Mouse (Mus musculus): ENCODE results near the gene Smim24. TPM values are rescaled to one million over a fixed set of nuclear protein-coding genes. Genes with fewer than 3 reads are reported as not detected.
A peak's percentile ranks its signal among the peaks of the same experiment; 100 is the strongest.

The Smim24 gene
- polyA plus RNA-seq, 1 experiment from 2014 or later, result 1,233 TPM

DNA sequence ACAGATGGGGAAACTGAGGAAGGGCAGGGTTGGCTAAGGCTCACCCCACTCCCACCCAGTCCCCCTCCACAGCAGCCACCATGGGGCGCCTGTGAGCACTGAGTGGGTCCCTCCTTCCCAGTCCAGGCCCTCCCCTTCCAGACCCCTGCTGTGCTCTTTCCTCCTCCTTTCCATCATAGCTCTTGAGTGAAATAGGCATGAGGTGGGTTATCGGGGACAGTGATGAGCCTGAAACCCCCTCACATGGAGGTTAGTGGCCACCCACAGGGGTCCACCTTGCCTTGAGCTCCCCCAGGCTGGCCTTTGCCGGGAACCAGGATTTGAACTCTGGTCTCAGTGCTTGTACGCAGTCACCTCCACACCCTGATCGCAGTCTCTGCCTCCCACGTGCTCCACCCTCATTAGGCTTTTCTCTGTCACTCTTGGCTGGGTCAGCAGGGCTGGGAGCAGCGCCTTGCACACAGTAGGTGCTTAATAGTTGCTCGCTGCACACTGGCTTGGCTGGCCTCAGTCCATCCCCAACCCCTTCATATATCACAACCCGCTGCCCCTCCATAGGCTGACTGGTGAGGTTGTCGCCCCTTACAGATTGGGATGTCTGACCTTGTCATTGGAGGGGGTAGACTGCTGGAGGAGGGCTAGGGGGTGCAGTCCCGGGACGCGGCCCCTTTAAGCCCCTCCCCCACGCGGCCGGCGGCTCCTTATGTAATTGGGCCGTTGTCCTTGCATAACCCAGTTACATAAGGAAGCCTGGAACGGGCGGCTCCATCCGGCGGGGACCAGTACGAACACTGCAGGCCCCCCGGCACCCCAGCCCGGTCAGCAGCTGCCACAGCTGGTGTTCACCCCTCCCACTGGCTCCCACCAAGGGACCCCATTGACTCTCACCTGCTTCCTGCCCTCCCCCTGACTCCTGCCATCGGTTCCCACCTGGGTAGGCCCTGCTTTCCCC lies 20.7 kb downstream of the Smim24 start:
- no peak overlapping the region for H3K4me3 ChIP-seq (ENCODE audit: low read depth, low read length)
- 29% methylated on average over 26 of the region's 26 CpGs for WGBS
- TF ChIP-seq CTCF (IDR thresholded peaks at IDR 0.05; ENCODE audit: low read depth), result peak; percentile 36
- peak overlapping the region; percentile 51 for H3K27ac ChIP-seq (ENCODE audit: low read depth, low read length)
- H3K36me3 ChIP-seq (ENCODE audit: control insufficient read depth, insufficient read depth), result no peaks in the 10 kb centered on the region
- no peaks in the 10 kb centered on the region for H3K9me3 ChIP-seq (ENCODE audit: control insufficient read depth)
- peak; percentile 16; the same call in 1 of the 2 replicates for ATAC-seq
- no peak overlapping the region for H3K9ac ChIP-seq (ENCODE audit: low read depth, low read length)
- H3K4me1 ChIP-seq (replicated peaks; ENCODE audit: control insufficient read depth, insufficient read depth, low read length), result peaks cover 22% of the 10 kb centered on the region
- H3K27me3 ChIP-seq (replicated peaks; ENCODE audit: control insufficient read depth, insufficient read depth, low read length), result no peaks in the 10 kb centered on the region
- H3K4me2 ChIP-seq (replicated peaks; ENCODE audit: low read depth), result peak overlapping the region; percentile 48

DNA sequence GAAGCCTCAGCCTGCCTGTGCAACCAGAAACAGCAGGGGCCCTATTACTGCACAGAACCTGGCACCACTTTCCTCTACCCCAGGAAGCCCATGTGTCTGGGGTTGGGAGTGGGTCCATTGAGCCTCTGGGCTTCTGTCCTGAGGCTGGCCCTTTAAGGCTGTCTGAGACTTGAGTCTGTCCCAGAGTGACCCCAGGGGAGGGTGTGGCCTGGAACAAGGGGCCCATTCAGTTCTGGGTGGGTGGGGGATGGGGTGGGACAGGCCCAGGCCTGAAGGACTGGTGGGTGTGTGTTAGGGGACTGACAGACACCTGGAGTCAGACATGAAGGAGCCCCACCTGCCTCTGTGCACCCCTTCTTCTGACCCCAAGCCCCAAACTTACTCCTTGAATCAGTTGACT lies 21.8 kb downstream of the Smim24 start:
- Histone ChIP-seq H3K4me1 (replicated peaks; ENCODE audit: control insufficient read depth, insufficient read depth, low read length) (peaks cover 17% of the 10 kb centered on the region), H3K4me2 (replicated peaks; ENCODE audit: low read depth) (no peak overlapping the region), H3K4me3 (ENCODE audit: low read depth, low read length) (no peak overlapping the region), H3K9me3 (ENCODE audit: control insufficient read depth) (no peaks in the 10 kb centered on the region), H3K36me3 (ENCODE audit: control insufficient read depth, insufficient read depth) (no peaks in the 10 kb centered on the region), H3K9ac (ENCODE audit: low read depth, low read length) (no peak overlapping the region), H3K27me3 (replicated peaks; ENCODE audit: control insufficient read depth, insufficient read depth, low read length) (no peaks in the 10 kb centered on the region), H3K27ac (ENCODE audit: low read depth, low read length) (peak overlapping the region; percentile 7; the same call in 1 of the 2 replicates)
- ATAC-seq, result no peak; the same call in 1 of the 2 replicates
- TF ChIP-seq CTCF (IDR thresholded peaks at IDR 0.05; ENCODE audit: low read depth), result no peak

DNA sequence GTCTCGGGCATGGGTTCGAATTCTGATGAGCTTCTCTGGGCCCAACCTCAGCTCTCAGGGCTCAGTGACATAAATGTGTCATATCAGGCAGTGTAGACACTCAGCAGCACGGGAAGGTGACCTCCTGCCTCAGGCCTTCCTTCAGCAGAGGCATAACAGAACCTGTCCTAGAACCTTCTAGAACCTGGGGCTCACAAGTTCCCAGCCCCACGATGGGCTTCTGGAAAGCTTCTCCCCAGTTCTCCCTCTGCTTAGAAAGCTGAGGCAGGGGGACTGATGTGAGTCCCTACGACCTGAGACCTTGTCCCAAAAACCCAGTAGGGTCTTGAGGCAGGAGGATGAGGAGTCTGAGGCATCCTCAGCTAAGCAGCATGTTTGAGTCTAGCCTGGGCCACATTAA lies 22.3 kb downstream of the Smim24 start:
- Histone ChIP-seq H3K4me1 (replicated peaks; ENCODE audit: control insufficient read depth, insufficient read depth, low read length) (peaks cover 17% of the 10 kb centered on the region), H3K9ac (ENCODE audit: low read depth, low read length) (no peak overlapping the region), H3K27ac (ENCODE audit: low read depth, low read length) (no peak overlapping the region), H3K9me3 (ENCODE audit: control insufficient read depth) (no peaks in the 10 kb centered on the region), H3K4me3 (ENCODE audit: low read depth, low read length) (no peak overlapping the region), H3K27me3 (replicated peaks; ENCODE audit: control insufficient read depth, insufficient read depth, low read length) (no peaks in the 10 kb centered on the region), H3K36me3 (ENCODE audit: control insufficient read depth, insufficient read depth) (peaks cover 3% of the 10 kb centered on the region; the same call in 1 of the 2 replicates), H3K4me2 (replicated peaks; ENCODE audit: low read depth) (no peak overlapping the region)
- WGBS, result 76% methylated on average over 5 of the region's 5 CpGs
- ATAC-seq, result no peak
- TF ChIP-seq CTCF (IDR thresholded peaks at IDR 0.05; ENCODE audit: low read depth), result no peak

DNA sequence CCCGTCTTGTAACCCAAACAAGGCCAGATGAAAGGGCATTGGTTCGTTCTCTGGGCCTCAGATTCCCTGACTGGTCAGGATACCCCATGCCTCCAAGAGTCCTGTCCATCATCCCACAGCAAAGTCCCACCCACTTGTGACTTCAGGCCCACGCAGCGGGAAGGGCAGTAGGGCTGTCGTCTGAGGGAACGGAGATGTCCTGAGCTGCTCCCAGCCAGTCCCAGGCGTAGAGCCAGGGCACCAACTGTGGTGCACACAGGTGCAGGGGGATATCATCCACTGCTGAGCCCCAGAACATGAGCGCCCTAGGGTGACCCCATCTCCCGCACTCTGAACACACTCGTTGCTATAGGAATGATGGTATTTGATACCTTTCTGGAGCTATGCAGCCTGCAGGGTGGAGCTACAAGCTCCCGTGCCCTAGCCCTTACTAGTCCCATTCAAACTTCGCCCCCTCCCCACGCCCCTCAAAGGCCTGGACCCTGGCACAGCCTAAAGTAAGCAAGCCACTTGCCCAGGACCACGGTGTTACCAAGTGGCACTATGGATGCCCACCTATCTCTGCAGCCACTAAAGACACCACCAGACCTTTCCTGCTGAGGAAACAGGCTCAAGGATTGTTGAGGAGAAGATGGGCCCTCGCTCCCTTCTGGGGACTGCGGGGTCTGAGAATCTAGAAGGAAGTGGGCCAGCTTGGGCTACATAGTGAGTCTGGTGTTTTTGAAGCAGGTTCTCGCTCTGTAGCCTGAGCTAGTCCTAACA lies 22.9 kb downstream of the Smim24 start:
- no peak overlapping the region for H3K27ac ChIP-seq (ENCODE audit: low read depth, low read length)
- TF ChIP-seq CTCF (IDR thresholded peaks at IDR 0.05; ENCODE audit: low read depth), result no peak
- H3K36me3 ChIP-seq (ENCODE audit: control insufficient read depth, insufficient read depth), result peaks cover 7% of the 10 kb centered on the region; the same call in 1 of the 2 replicates
- no peaks in the 10 kb centered on the region for H3K27me3 ChIP-seq (replicated peaks; ENCODE audit: control insufficient read depth, insufficient read depth, low read length)
- WGBS, result 71% methylated on average over 17 of the region's 17 CpGs
- H3K4me1 ChIP-seq (replicated peaks; ENCODE audit: control insufficient read depth, insufficient read depth, low read length), result peaks cover 15% of the 10 kb centered on the region
- H3K9ac ChIP-seq (ENCODE audit: low read depth, low read length), result no peak overlapping the region
- no peak overlapping the region for H3K4me2 ChIP-seq (replicated peaks; ENCODE audit: low read depth)
- H3K4me3 ChIP-seq (ENCODE audit: low read depth, low read length), result no peak overlapping the region
- H3K9me3 ChIP-seq (ENCODE audit: control insufficient read depth), result no peaks in the 10 kb centered on the region
- ATAC-seq, result no peak

DNA sequence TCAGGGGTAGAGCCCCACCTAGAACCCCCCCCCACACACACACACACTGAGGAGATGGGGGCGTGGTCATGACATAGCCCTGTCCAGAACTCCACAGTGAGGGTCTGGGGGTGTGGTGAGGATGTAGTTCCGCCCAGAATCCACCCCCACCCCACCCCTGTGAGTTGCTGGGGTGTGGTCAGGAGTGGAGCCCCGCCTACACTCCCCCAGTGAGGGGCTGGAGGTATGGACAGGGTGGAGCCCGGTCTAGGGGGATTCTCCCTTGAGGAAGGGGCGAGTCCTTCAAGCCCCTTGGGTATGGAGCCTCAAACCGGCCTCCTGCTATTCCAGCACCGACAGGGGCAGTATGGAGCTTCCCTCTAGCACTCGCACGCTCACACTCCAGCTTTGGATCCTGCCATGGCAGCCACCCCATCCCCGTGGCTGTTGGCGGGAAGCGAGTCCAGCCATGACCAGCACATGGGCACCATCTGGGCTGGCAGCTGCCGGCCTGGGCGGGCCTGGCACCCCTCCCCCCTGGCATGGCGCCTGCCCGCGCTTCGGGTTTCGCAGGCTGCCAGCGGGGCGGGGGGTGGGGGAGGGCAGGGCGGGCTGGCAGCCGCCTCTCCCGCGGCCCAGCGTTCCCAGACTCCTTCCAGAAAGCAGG lies 23.9 kb downstream of the Smim24 start:
- 5% methylated on average over 24 of the region's 26 CpGs for whole genome bisulfite sequencing
- Histone ChIP-seq H3K4me1 (replicated peaks; ENCODE audit: control insufficient read depth, insufficient read depth, low read length) (peaks cover 13% of the 10 kb centered on the region), H3K4me3 (ENCODE audit: low read depth, low read length) (peak overlapping the region; percentile 16), H3K36me3 (ENCODE audit: control insufficient read depth, insufficient read depth) (peaks cover 7% of the 10 kb centered on the region; the same call in 1 of the 2 replicates), H3K9me3 (ENCODE audit: control insufficient read depth) (no peaks in the 10 kb centered on the region), H3K9ac (ENCODE audit: low read depth, low read length) (no peak overlapping the region), H3K27me3 (replicated peaks; ENCODE audit: control insufficient read depth, insufficient read depth, low read length) (no peaks in the 10 kb centered on the region), H3K4me2 (replicated peaks; ENCODE audit: low read depth) (peak overlapping the region; percentile 63), H3K27ac (ENCODE audit: low read depth, low read length) (peak overlapping the region; percentile 50; the same call in 1 of the 2 replicates)
- ATAC-seq, result peak; percentile 41
- peak; percentile 80 for TF ChIP-seq CTCF (IDR thresholded peaks at IDR 0.05; ENCODE audit: low read depth)

Data from intestine, postnatal 0 days (tissue).